Mouse (Mus musculus) left cerebral cortex, adult 9 months (tissue): ENCODE measurements at regions not wholly inside any gene's neighbourhood (a gene's known extent, or its start where the extent isn't known, plus 50 kb on each side); places are given as distances from the start of the nearest gene placed in this dataset.
"Not testable (repeated sequence)": the region's sequence is repeated elsewhere in the genome, so short reads cannot be mapped to it uniquely, and the experiment has no call there.

Experiments
- DNase-seq, 2 experiments: peaks; one replicate each; pipeline ENCODE4 v3.0.0; 2022; ENCODE audit warnings: low spot score in 2 of 2

GRCm38 (mm10) chr16:46811835-46812234 is 313.5 kb upstream of the Nectin3 start:
- not testable (repeated sequence) for DNase-seq

- no peak for DNase-seq
Measured at GRCm38 (mm10) chr16:46807476-46807875, 309.2 kb upstream of the Nectin3 start.

- no peak for DNase-seq
Measured at GRCm38 (mm10) chr16:46776367-46776766, 278.0 kb upstream of the Nectin3 start.

GRCm38 (mm10) chr16:46769383-46769782 is 271.1 kb upstream of the Nectin3 start:
- peak in 1 of 2 experiments; percentile 2 for DNase-seq

GRCm38 (mm10) chr16:46768376-46768775 is 270.1 kb upstream of the Nectin3 start:
- no peak for DNase-seq

- DNase-seq = no peak
Measured at GRCm38 (mm10) chr16:46735140-46735539, 236.8 kb upstream of the Nectin3 start.

GRCm38 (mm10) chr16:46728424-46728823 is 230.1 kb upstream of the Nectin3 start:
- DNase-seq = no peak

- no peak for DNase-seq
Measured at GRCm38 (mm10) chr16:46723660-46724059, 225.3 kb upstream of the Nectin3 start.

- DNase-seq = no peak
Measured at GRCm38 (mm10) chr16:46679787-46680186, 181.5 kb upstream of the Nectin3 start.

GRCm38 (mm10) chr16:46669590-46669989 is 171.3 kb upstream of the Nectin3 start:
- no peak for DNase-seq

GRCm38 (mm10) chr16:46665566-46665965 is 167.2 kb upstream of the Nectin3 start:
- DNase-seq = no peak

GRCm38 (mm10) chr16:46663008-46663407 is 164.7 kb upstream of the Nectin3 start:
- DNase-seq = no peak

- DNase-seq = no peak
Measured at GRCm38 (mm10) chr16:46655041-46655440, 156.7 kb upstream of the Nectin3 start.

- no peak for DNase-seq
Measured at GRCm38 (mm10) chr16:46625807-46626206, 127.5 kb upstream of the Nectin3 start.

GRCm38 (mm10) chr16:46623246-46623645 is 124.9 kb upstream of the Nectin3 start:
- no peak for DNase-seq

GRCm38 (mm10) chr16:46619871-46620270 is 121.5 kb upstream of the Nectin3 start:
- DNase-seq = no peak

GRCm38 (mm10) chr16:46617544-46618335 is 119.4 kb upstream of the Nectin3 start:
- no peak for DNase-seq

- no peak for DNase-seq
Measured at GRCm38 (mm10) chr16:46616606-46617005, 118.3 kb upstream of the Nectin3 start.

GRCm38 (mm10) chr16:46613062-46613818 is 114.9 kb upstream of the Nectin3 start:
- no peak for DNase-seq

- no peak for DNase-seq
Measured at GRCm38 (mm10) chr16:46605879-46606203, 107.5 kb upstream of the Nectin3 start.

- DNase-seq = no peak
Measured at GRCm38 (mm10) chr16:46605001-46605878, 106.9 kb upstream of the Nectin3 start.

- DNase-seq = no peak
Measured at GRCm38 (mm10) chr16:46592618-46593253, 94.4 kb upstream of the Nectin3 start.
